Mouse (Mus musculus): ENCODE data around the gene Ppm1h.

Gene Ppm1h

GRCm38 (mm10) chr10:122678541-122679436 is at the start of gene Ppm1h:
Gene Ppm1h (plus strand): TSS chr10:122678762.
- DNase-seq (ENCODE audit: low spot score): peak; percentile 12

- no peak for DNase-seq (ENCODE audit: low spot score)
These were observed 49.6 kb upstream of the Ppm1h start for GRCm38 (mm10) chr10:122629003-122629402.

GRCm38 (mm10) chr10:122639879-122640278 is 38.7 kb upstream of the Ppm1h start:
- no peak for DNase-seq (ENCODE audit: low spot score)

GRCm38 (mm10) chr10:122641263-122641795 is 37.2 kb upstream of the Ppm1h start:
- DNase-seq (ENCODE audit: low spot score): no peak

GRCm38 (mm10) chr10:122642125-122642524 is 36.4 kb upstream of the Ppm1h start:
- DNase-seq (ENCODE audit: low spot score): no peak

- DNase-seq (ENCODE audit: low spot score): peak; percentile 2
These were observed 26.6 kb upstream of the Ppm1h start for GRCm38 (mm10) chr10:122651932-122652331.

- no peak for DNase-seq (ENCODE audit: low spot score)
These were observed 26.0 kb upstream of the Ppm1h start for GRCm38 (mm10) chr10:122652578-122652977.

- no peak for DNase-seq (ENCODE audit: low spot score)
These were observed 12.9 kb upstream of the Ppm1h start for GRCm38 (mm10) chr10:122665652-122666051.

GRCm38 (mm10) chr10:122671253-122671652 is 7.3 kb upstream of the Ppm1h start:
- DNase-seq (ENCODE audit: low spot score): no peak

- no peak for DNase-seq (ENCODE audit: low spot score)
These were observed 6.5 kb upstream of the Ppm1h start for GRCm38 (mm10) chr10:122672044-122672443.

GRCm38 (mm10) chr10:122679437-122680045 is 979 bp downstream of the Ppm1h start:
- no peak for DNase-seq (ENCODE audit: low spot score)

- no peak for DNase-seq (ENCODE audit: low spot score)
These were observed 2.0 kb downstream of the Ppm1h start for GRCm38 (mm10) chr10:122680387-122681084.

- no peak for DNase-seq (ENCODE audit: low spot score)
These were observed 2.5 kb downstream of the Ppm1h start for GRCm38 (mm10) chr10:122681085-122681408.

GRCm38 (mm10) chr10:122683819-122684330 is 5.3 kb downstream of the Ppm1h start:
- no peak for DNase-seq (ENCODE audit: low spot score)

- no peak for DNase-seq (ENCODE audit: low spot score)
These were observed 6.7 kb downstream of the Ppm1h start for GRCm38 (mm10) chr10:122685297-122685696.

GRCm38 (mm10) chr10:122685836-122686531 is 7.4 kb downstream of the Ppm1h start:
- no peak for DNase-seq (ENCODE audit: low spot score)

- no peak for DNase-seq (ENCODE audit: low spot score)
These were observed 12.1 kb downstream of the Ppm1h start for GRCm38 (mm10) chr10:122690698-122691097.

GRCm38 (mm10) chr10:122693158-122693777 is 14.7 kb downstream of the Ppm1h start:
- no peak for DNase-seq (ENCODE audit: low spot score)

- no peak for DNase-seq (ENCODE audit: low spot score)
These were observed 15.5 kb downstream of the Ppm1h start for GRCm38 (mm10) chr10:122693911-122694618.

GRCm38 (mm10) chr10:122696335-122696734 is 17.8 kb downstream of the Ppm1h start:
- DNase-seq (ENCODE audit: low spot score): no peak

GRCm38 (mm10) chr10:122698347-122698746 is 19.8 kb downstream of the Ppm1h start:
- no peak for DNase-seq (ENCODE audit: low spot score)

Data from spleen, adult 12 weeks (tissue).